Mouse (Mus musculus): ENCODE data around the gene Atm. TPM values are rescaled to one million over a fixed set of nuclear protein-coding genes. Genes with fewer than 3 reads are reported as not detected.

Atm gene
- 3.4 and 4.3 TPM in 2 replicates for polyA plus RNA-seq (2021; fragmentation: Nextera tagmentation)
- long read RNA-seq, experiment 1, partial matches to known transcripts = 3 of 5 reads
- long read RNA-seq, experiment 1, other reads (novel, unspliced or antisense) = 2 of 5 reads
- long read RNA-seq, experiment 2, partial matches to known transcripts = 7 of 8 reads
- long read RNA-seq, experiment 2, other reads (novel, unspliced or antisense) = 1 of 8 reads

GRCm38 (mm10) chr9:53536558-53537320, at the start of gene Atm, which contains the start of gene Npat:
Gene Atm (minus strand): TSS chr9:53536740.
Gene Npat (plus strand): TSS chr9:53537047.

GRCm38 (mm10) chr9:53402291-53402711, 134.2 kb downstream of the Atm start, which contains the start of gene 4930550C14Rik:
Gene 4930550C14Rik (plus strand): TSS chr9:53402325.

Small RNA genes within 50 kb of the gene (microRNA-seq; reads per million reads assigned to microRNA genes)
- gene Mir130c = not detected

Other genes with a start within 250 kb of the Atm start
- gene Exph5, start 235.1 kb downstream of the Atm start, polyA plus RNA-seq (2021; fragmentation: Nextera tagmentation) = 1.5 and 1.8 TPM in 2 replicates
- gene Kdelc2, start 152.7 kb downstream of the Atm start, polyA plus RNA-seq (2021; fragmentation: Nextera tagmentation) = 3.0 and 3.4 TPM in 2 replicates
- 0.31 and 0.53 TPM in 2 replicates for gene 4930550C14Rik, start 134.4 kb downstream of the Atm start, polyA plus RNA-seq (2021; fragmentation: Nextera tagmentation)
- 5.8 and 6.6 TPM in 2 replicates for gene Npat, start 307 bp upstream of the Atm start, polyA plus RNA-seq (2021; fragmentation: Nextera tagmentation)
- gene Acat1, start 73.6 kb upstream of the Atm start, polyA plus RNA-seq (2021; fragmentation: Nextera tagmentation) = 58.9 and 61.5 TPM in 2 replicates
- 77.5 and 79.0 TPM in 2 replicates for gene Cul5, start 133.3 kb upstream of the Atm start, polyA plus RNA-seq (2021; fragmentation: Nextera tagmentation)
- gene Rab39, start 169.5 kb upstream of the Atm start, polyA plus RNA-seq (2021; fragmentation: Nextera tagmentation) = 0.60 and 0.65 TPM in 2 replicates
- 3.4 and 3.6 TPM in 2 replicates for gene Slc35f2, start 234.8 kb upstream of the Atm start, polyA plus RNA-seq (2021; fragmentation: Nextera tagmentation)

Data from layer of hippocampus, adult 6 months (tissue).